Mouse (Mus musculus) layer of hippocampus, adult 18-20 months (tissue): Measurements from ENCODE around the gene Nr0b1. TPM values are rescaled to one million over a fixed set of nuclear protein-coding genes. Genes with fewer than 3 reads are reported as not detected.

Experiments used
- DNase-seq, 2 experiments: peaks; one replicate each; pipeline ENCODE4 v3.0.0; 2022; ENCODE audit warnings: low spot score in 2 of 2
- long read RNA-seq: library from polyadenylated mRNA; stranded (forward); transcript quantifications from one replicate; pipeline ENCODE4 v2.0.0, GENCODE M21; 2021
- total RNA-seq, 2 experiments: library from RNA; stranded (reverse); gene quantifications; 2 replicates each; pipeline ENCODE4 v1.2.3; 2021

Gene Nr0b1
- total RNA-seq, result not detected
- long read RNA-seq, result 0 reads

DNA sequence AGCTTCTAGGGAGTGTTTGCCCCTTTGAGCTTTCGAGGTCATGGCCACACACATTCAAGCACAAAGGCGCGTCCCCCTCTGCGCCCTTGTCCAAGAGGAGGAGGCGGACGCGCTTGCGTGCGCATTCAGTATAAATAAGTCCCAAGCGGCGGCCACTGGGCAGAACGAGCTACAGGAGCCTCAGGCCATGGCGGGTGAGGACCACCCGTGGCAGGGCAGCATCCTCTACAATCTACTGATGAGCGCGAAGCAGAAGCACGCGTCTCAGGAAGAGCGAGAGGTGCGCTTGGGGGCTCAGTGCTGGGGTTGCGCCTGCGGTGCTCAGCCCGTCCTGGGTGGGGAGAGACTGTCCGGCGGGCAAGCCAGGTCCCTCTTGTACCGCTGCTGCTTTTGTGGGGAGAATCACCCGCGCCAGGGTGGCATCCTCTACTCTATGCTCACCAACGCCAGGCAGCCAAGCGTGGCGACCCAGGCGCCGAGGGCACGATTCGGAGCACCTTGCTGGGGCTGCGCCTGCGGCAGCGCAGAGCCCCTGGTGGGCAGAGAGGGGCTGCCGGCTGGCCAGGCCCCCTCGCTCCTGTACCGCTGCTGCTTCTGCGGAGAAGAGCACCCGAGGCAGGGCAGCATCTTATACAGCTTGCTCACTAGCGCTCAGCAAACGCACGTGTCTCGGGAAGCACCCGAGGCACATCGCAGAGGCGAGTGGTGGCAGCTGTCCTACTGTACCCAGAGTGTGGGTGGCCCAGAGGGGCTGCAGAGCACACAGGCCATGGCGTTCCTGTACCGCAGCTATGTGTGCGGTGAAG is at the start of gene Nr0b1:
Gene Nr0b1 (plus strand): TSS at position 151 of the 806 bp plus-strand sequence.
- DNase-seq, result no peak

GRCm38 (mm10) chrX:86187250-86187649 is 4.3 kb upstream of the Nr0b1 start:
- no peak for DNase-seq

GRCm38 (mm10) chrX:86192420-86192994 is 943 bp downstream of the Nr0b1 start:
- DNase-seq, result no peak

- DNase-seq, result no peak
These were observed 1.8 kb downstream of the Nr0b1 start for GRCm38 (mm10) chrX:86193386-86193785.

DNA sequence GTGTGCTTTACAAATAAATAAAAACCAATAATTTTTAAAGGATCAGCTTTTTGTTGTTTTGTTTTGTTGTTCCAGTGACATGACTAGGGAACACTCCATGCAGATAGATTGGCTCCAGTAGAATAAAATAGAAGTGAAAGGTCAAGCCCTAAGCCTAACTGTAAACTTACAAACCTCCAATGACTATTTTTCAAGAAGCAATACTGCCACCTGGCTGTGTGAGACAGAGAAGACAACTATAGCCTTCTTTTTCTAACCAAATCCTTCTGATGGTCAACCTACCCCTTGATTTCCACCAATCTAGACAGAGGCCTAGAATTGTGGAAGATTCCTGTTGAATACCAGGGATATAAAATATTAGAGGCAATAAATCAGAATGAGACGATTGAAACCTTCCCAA is 45.7 kb downstream of the Nr0b1 start:
- DNase-seq, result no peak

Other genes starting within 250 kb of the Nr0b1 start
- gene Samt3, start 147.6 kb upstream of the Nr0b1 start, total RNA-seq, result not detected
- gene Mageb4, start 113.3 kb downstream of the Nr0b1 start, total RNA-seq, result not detected